Mouse (Mus musculus) stomach, postnatal 0 days (tissue): ENCODE measurements at regions not wholly inside any gene's neighbourhood (a gene's known extent, or its start where the extent isn't known, plus 50 kb on each side); places are given as distances from the start of the nearest gene placed in this dataset.

Source experiments
- CTCF ChIP-seq: IDR thresholded peaks from 2 replicates; pipeline ENCODE4 v1.5.1; 2016; ENCODE audit warnings: antibody characterized with exemption, low read depth, mild to moderate bottlenecking, moderate library complexity
- EP300 ChIP-seq: optimal IDR thresholded peaks from 2 replicates; pipeline ENCODE3; 2016; ENCODE audit warnings: antibody characterized with exemption

DNA sequence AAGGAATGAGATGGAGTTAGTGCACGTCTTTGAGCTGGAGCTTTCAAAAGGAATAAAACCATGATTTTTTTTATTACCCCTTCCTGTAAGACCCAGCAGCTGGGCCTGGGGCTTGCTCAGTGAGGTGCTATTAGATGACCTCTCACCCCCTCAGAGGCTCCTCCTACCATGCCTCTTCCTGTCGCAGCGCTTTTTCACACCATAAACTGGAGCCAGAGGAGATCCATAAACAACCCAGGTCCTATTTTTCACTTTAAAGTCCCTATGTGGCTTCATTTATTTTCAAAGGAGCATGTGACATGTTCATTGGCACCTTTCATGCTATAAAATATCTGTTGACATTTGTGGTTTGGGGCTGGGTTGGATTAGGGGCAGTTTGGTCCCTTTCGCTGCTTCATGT, 365.9 kb upstream of the Clint1 start:
- TF ChIP-seq EP300 (no peak), CTCF (no peak)
